Mouse (Mus musculus) embryonic facial prominence, embryonic 12.5 days (tissue): Measurements from ENCODE around the gene Aplp1. TPM values are rescaled to one million over a fixed set of nuclear protein-coding genes. Genes with fewer than 3 reads are reported as not detected.

Experiments
- ATAC-seq: fragments of 200-750 bp; cut with Nextera tagmentation; 2 replicates; pipeline ENCODE4 v1.8.0; 2017; ENCODE audit not compliant: insufficient number of reproducible peaks, insufficient read depth, low FRiP score, low TSS enrichment
- H3K27ac ChIP-seq: fragments of 300-500 bp; sonication (generic); 2 replicates; pipeline ENCODE4 v1.5.1; 2016; ENCODE audit warnings: mild to moderate bottlenecking
- H3K27me3 ChIP-seq: fragments of 300-500 bp; sonication (generic); 2 replicates; pipeline ENCODE4 v1.6.1; 2016; ENCODE audit warnings: mild to moderate bottlenecking, moderate library complexity
- H3K36me3 ChIP-seq: fragments of 300-500 bp; sonication (generic); 2 replicates; pipeline ENCODE4 v1.6.1; 2016; ENCODE audit warnings: mild to moderate bottlenecking
- H3K4me1 ChIP-seq: fragments of 300-500 bp; sonication (generic); 2 replicates; pipeline ENCODE4 v1.6.1; 2016
- H3K4me2 ChIP-seq: fragments of 300-500 bp; sonication (generic); replicated peaks from 2 replicates; pipeline ENCODE4 v1.6.1; 2016; ENCODE audit warnings: mild to moderate bottlenecking, moderate library complexity
- H3K4me3 ChIP-seq: fragments of 300-500 bp; sonication (generic); 2 replicates; pipeline ENCODE4 v1.5.1; 2016; ENCODE audit warnings: mild to moderate bottlenecking
- H3K9ac ChIP-seq: fragments of 300-500 bp; sonication (generic); 2 replicates; pipeline ENCODE4 v1.6.1; 2016; ENCODE audit warnings: mild to moderate bottlenecking, moderate library complexity
- H3K9me3 ChIP-seq: fragments of 300-500 bp; sonication (generic); 2 replicates; pipeline ENCODE4 v1.6.1; 2016; ENCODE audit warnings: mild to moderate bottlenecking, moderate library complexity
- WGBS: fragments of 180-500 bp; shearing (Covaris S2); methylation state at CpG from one replicate; pipeline ENCODE4 v1.1.7; 2016; 5-methylcytosine and 5-hydroxymethylcytosine counted together
- polyA plus RNA-seq: library from polyadenylated mRNA; unstranded; fragments of >200 nt; fragmentation: Nextera tagmentation; extraction: Ambion mirVana; gene quantifications from 2 replicates; pipeline ENCODE4 v1.2.1, GENCODE M21; 2016

Gene Aplp1
- polyA plus RNA-seq, 1 experiment from 2014 or later: 66.5 TPM

GRCm38 (mm10) chr7:30463996-30464395 is 18.7 kb upstream of the Aplp1 start:
- peaks cover 96% of the 10 kb centered on the region for H3K27me3 ChIP-seq
- H3K36me3 ChIP-seq: no peaks in the 10 kb centered on the region
- 0 out of 2 replicates have a peak, but pooled peaks cover 4% of the 10 kb centered on the region for H3K4me1 ChIP-seq
- no peak overlapping the region for H3K4me3 ChIP-seq
- no peak overlapping the region for H3K9ac ChIP-seq
- 19% methylated on average over 4 of the region's 4 CpGs for WGBS
- no peak for ATAC-seq
- H3K27ac ChIP-seq: no peak overlapping the region
- no peaks in the 10 kb centered on the region for H3K9me3 ChIP-seq
- no peak overlapping the region for H3K4me2 ChIP-seq

- WGBS: 27% methylated on average over 7 of the region's 7 CpGs
Observed at GRCm38 (mm10) chr7:30463568-30463967, 18.2 kb upstream of the Aplp1 start.

DNA sequence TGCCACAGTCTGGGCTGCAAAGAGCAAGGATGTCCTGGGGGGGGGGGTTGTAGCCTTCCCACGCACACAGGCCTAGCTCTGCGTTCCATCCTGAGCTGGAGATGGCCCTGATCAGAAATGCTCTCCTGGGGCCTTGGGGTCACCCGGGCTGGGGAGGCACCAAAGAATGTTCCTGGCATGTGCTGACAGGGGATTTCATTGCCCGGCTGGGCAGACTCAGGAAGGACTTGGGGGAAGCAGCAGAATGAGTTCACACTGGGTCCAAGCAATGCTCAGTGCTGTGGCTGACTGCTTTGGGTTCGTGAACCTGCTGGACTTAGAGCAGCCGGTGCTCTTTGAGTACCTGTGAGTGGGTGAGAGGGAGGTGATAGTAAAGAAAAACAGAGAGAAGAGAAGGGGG is 14.1 kb upstream of the Aplp1 start:
- no peak overlapping the region for H3K4me2 ChIP-seq
- no peaks in the 10 kb centered on the region for H3K9me3 ChIP-seq
- H3K4me1 ChIP-seq: peaks cover 15% of the 10 kb centered on the region; the same call in 1 of the 2 replicates
- no peaks in the 10 kb centered on the region for H3K36me3 ChIP-seq
- peaks cover 100% of the 10 kb centered on the region for H3K27me3 ChIP-seq
- no peak overlapping the region for H3K4me3 ChIP-seq
- ATAC-seq: no peak
- no peak overlapping the region for H3K27ac ChIP-seq
- no peak overlapping the region for H3K9ac ChIP-seq
- WGBS: 34% methylated on average over 6 of the region's 6 CpGs

More at GRCm38 (mm10) chr7:30463568-30463967, 18.2 kb upstream of the Aplp1 start:
- no peak overlapping the region for H3K9ac ChIP-seq
- no peak overlapping the region for H3K4me2 ChIP-seq
- H3K4me1 ChIP-seq: 0 out of 2 replicates have a peak, but pooled peaks cover 4% of the 10 kb centered on the region
- H3K36me3 ChIP-seq: no peaks in the 10 kb centered on the region
- H3K9me3 ChIP-seq: no peaks in the 10 kb centered on the region
- H3K27me3 ChIP-seq: peaks cover 99% of the 10 kb centered on the region
- H3K4me3 ChIP-seq: no peak overlapping the region
- H3K27ac ChIP-seq: no peak overlapping the region
- no peak for ATAC-seq

- Histone ChIP-seq H3K4me1 (peaks cover 15% of the 10 kb centered on the region; the same call in 1 of the 2 replicates), H3K9ac (no peak within 1 kb of the TSS), H3K36me3 (no peaks in the 10 kb centered on the region), H3K4me3 (peak within 1 kb of the TSS; percentile 13; the same call in 1 of the 2 replicates), H3K4me2 (peak within 1 kb of the TSS; percentile 37), H3K9me3 (no peaks in the 10 kb centered on the region), H3K27me3 (peaks cover 100% of the 10 kb centered on the region), H3K27ac (no peak within 1 kb of the TSS)
- under 1% methylated on average over 16 of the region's 16 CpGs for WGBS
- ATAC-seq: peak; percentile 79
Observed at GRCm38 (mm10) chr7:30457629-30458330, 12.4 kb upstream of the Aplp1 start, which contains the start of the genes Kirrel2 and Nphs1. Gene Kirrel2 (minus strand): TSS chr7:30457690. Gene Nphs1 (plus strand): TSS chr7:30458315.

DNA sequence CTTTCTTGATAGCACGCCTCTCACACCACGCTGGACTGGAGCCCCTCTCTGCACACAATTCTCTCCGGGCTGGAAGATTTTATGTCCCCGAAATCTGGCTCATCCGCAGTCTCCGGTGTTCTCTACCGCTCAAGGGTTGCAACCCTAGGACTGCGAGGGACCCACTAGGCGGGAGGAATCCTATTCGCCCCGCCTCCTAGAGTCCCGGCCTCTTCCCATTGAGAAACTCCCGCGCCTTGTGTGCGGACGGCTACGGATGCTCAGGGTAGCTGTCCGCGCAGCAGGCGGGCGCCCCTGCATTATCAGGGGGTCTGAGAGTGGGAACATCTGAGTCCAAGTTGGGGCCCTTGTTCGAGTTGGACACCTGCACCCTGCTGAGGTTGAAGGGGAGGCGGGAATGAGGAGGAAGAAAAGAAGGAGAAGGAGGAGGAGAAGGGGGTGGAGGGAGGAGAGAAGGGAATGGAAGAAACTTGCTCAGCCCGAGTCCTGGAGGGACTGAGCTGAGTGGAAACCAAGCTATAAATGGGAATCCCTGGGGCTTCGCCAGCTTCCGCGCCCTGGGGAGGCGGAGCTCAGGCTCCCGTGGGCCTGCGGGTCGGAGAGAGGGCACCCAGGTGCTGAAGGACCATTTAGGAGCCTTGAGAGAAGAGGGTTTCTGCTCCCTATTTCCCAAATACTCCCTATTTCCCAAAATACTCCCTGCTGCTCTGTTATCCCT is 11.7 kb upstream of the Aplp1 start:
- Histone ChIP-seq H3K36me3 (no peaks in the 10 kb centered on the region), H3K9ac (no peak overlapping the region), H3K4me3 (peak overlapping the region; percentile 13; the same call in 1 of the 2 replicates), H3K27me3 (peaks cover 99% of the 10 kb centered on the region), H3K4me1 (peaks cover 15% of the 10 kb centered on the region; the same call in 1 of the 2 replicates), H3K4me2 (peak overlapping the region; percentile 37), H3K27ac (no peak overlapping the region), H3K9me3 (no peaks in the 10 kb centered on the region)
- under 1% methylated on average over 31 of the region's 31 CpGs for WGBS
- ATAC-seq: no peak

DNA sequence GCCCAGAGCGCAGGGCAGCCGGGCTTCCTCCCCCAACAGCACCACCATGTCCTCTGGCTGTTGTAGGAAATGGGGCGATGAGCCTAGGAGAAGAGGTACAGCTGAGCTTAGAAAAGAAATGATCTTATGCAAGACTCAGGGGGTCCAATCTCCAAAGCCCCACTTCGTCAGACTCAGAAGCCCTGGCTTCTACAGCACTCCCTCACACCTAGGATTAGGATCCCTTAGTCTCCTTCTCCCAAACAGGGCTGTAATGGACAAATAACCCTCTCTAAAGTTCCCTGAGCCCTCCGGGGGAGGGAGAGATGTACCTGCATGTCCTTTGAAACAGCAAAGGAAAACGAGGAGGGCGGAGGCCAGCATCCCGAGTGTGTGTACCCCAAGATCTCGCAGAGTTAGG is 11.2 kb upstream of the Aplp1 start:
- peak overlapping the region; percentile 13; the same call in 1 of the 2 replicates for H3K4me3 ChIP-seq
- no peaks in the 10 kb centered on the region for H3K9me3 ChIP-seq
- ATAC-seq: no peak
- H3K27me3 ChIP-seq: peaks cover 98% of the 10 kb centered on the region
- H3K4me1 ChIP-seq: peaks cover 15% of the 10 kb centered on the region; the same call in 1 of the 2 replicates
- H3K27ac ChIP-seq: no peak overlapping the region
- no peak overlapping the region for H3K9ac ChIP-seq
- H3K36me3 ChIP-seq: no peaks in the 10 kb centered on the region
- peak overlapping the region; percentile 37; the same call in 1 of the 2 replicates for H3K4me2 ChIP-seq
- 2% methylated on average over 9 of the region's 9 CpGs for WGBS

GRCm38 (mm10) chr7:30454259-30454658 is 8.9 kb upstream of the Aplp1 start:
- WGBS: 15% methylated on average over 6 of the region's 6 CpGs
- H3K4me1 ChIP-seq: peaks cover 15% of the 10 kb centered on the region; the same call in 1 of the 2 replicates
- H3K27ac ChIP-seq: no peak overlapping the region
- no peak overlapping the region for H3K4me3 ChIP-seq
- no peak for ATAC-seq
- no peaks in the 10 kb centered on the region for H3K36me3 ChIP-seq
- H3K9ac ChIP-seq: no peak overlapping the region
- H3K4me2 ChIP-seq: no peak overlapping the region
- peaks cover 92% of the 10 kb centered on the region for H3K27me3 ChIP-seq
- H3K9me3 ChIP-seq: no peaks in the 10 kb centered on the region

- ATAC-seq: no peak
- peaks cover 15% of the 10 kb centered on the region; the same call in 1 of the 2 replicates for H3K4me1 ChIP-seq
- H3K4me3 ChIP-seq: no peak overlapping the region
- no peak overlapping the region for H3K4me2 ChIP-seq
- H3K27ac ChIP-seq: no peak overlapping the region
- peaks cover 87% of the 10 kb centered on the region for H3K27me3 ChIP-seq
- H3K9ac ChIP-seq: no peak overlapping the region
- H3K9me3 ChIP-seq: no peaks in the 10 kb centered on the region
- 2% methylated on average over 25 of the region's 25 CpGs for WGBS
- H3K36me3 ChIP-seq: no peaks in the 10 kb centered on the region
Observed at GRCm38 (mm10) chr7:30453766-30454165, 8.4 kb upstream of the Aplp1 start.

- WGBS: 16% methylated on average over 25 of the region's 25 CpGs
- peaks cover 15% of the 10 kb centered on the region; the same call in 1 of the 2 replicates for H3K4me1 ChIP-seq
- H3K9me3 ChIP-seq: no peaks in the 10 kb centered on the region
- H3K27ac ChIP-seq: no peak overlapping the region
- no peak for ATAC-seq
- H3K9ac ChIP-seq: no peak overlapping the region
- no peaks in the 10 kb centered on the region for H3K36me3 ChIP-seq
- H3K4me3 ChIP-seq: no peak overlapping the region
- peaks cover 83% of the 10 kb centered on the region for H3K27me3 ChIP-seq
- no peak overlapping the region for H3K4me2 ChIP-seq
Observed at GRCm38 (mm10) chr7:30453327-30453726, 8.0 kb upstream of the Aplp1 start.

DNA sequence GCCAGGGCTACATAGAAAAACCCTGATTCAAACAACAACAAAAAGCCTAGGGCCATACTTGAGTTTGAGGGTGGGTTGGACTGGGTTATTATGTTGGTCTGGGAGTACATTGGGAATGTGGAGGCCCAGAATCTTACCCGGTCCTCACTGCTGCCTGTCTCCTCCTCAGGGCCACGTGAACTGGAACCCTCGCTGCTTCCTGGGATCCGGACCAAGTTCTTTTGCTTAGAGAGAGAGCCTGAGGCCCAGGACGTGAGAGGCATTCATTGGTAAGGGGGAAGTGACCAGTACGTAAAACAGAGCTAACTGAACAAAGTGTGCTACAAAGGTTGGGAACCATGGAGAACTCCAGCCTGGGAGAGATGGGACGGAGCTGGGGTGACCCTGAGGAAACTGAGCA is 4.9 kb upstream of the Aplp1 start:
- Histone ChIP-seq H3K4me1 (no peaks in the 10 kb centered on the region), H3K27ac (no peak overlapping the region), H3K4me2 (no peak overlapping the region), H3K27me3 (peaks cover 60% of the 10 kb centered on the region), H3K9me3 (peaks cover 2% of the 10 kb centered on the region; the same call in 1 of the 2 replicates), H3K4me3 (no peak overlapping the region), H3K9ac (no peak overlapping the region), H3K36me3 (no peaks in the 10 kb centered on the region)
- WGBS: 63% methylated on average over 7 of the region's 7 CpGs
- no peak for ATAC-seq

DNA sequence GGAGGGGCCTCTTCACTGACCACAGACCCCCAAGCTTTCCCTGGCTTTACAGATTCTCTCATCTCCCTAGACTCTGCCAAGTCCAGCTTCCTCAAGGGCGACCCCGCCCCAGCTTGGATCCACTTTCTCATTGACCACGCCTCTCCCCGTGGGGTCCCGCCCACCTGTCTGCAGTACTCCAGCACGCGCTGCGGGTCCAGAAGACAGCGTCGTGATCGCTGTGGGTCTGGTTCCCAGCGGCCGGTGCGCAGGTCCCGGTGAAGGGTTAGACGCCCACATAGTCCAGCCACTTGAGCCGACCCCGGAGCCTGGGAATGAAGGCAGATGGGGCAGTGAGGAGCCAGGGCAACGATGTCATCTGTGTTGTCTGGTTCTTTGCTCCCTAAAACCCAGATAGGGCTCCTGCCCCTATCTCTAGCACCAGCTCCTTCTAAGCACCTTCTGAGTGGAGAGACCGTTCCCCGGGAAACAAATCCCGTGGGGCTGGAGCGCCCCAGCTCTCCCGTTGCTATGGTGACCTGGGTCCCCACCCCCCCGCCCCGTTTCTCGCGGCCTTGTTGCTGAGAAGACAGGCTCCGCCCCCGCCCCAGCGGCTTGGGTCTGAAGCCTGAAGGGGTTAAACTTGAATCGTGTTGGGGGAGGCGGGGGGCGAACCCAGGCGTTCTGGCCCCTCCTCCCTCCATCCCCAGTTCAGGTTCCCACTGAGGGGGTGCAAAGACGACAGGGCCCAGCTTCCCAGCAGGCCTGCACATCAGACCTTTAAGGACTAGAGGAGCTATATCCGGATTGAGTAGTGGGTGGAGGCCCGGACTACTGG is 973 bp downstream of the Aplp1 start:
- Histone ChIP-seq H3K36me3 (0 out of 2 replicates have a peak, but pooled peaks cover 12% of the 10 kb centered on the region), H3K9me3 (peaks cover 2% of the 10 kb centered on the region; the same call in 1 of the 2 replicates), H3K27ac (peak overlapping the region; percentile 50; the same call in 1 of the 2 replicates), H3K4me2 (peak overlapping the region; percentile 73), H3K4me1 (peaks cover 8% of the 10 kb centered on the region; the same call in 1 of the 2 replicates), H3K4me3 (peak overlapping the region; percentile 78), H3K9ac (peak overlapping the region; percentile 77), H3K27me3 (peaks cover 45% of the 10 kb centered on the region)
- peak; percentile 17; the same call in 1 of the 2 replicates for ATAC-seq
- WGBS: under 1% methylated on average over 38 of the region's 38 CpGs
